1 mouse cellular context compared by ENCODE assay signal in genomic region chr8:70300881-70301280, GRCm38 (mm10).
TF ChIP-seq lines count a peak whose summit lies in the region.

No protein-coding gene starts in this region.

TF ChIP-seq in C2C12, 6 proteins besides CTCF, POLR2A, EP300 and RAD21:
- TF ChIP-seq MYOG (IDR thresholded peaks at IDR 0.05; ENCODE audit: control insufficient read depth, extremely low read depth, insufficient read length) (no peak), FOSL1 (IDR thresholded peaks at IDR 0.05; ENCODE audit: insufficient read depth, low read length, poor library complexity, severe bottlenecking) (no peak), CEBPB (IDR thresholded peaks at IDR 0.05; ENCODE audit: low read depth) (no peak), MAX (IDR thresholded peaks at IDR 0.05) (no peak), MYOD1 (IDR thresholded peaks at IDR 0.05; ENCODE audit: control insufficient read depth, insufficient read length, low read depth) (no peak), USF1 (IDR thresholded peaks at IDR 0.05; ENCODE audit: low read depth) (no peak)
